In genomic region chr4:70243561-70244120, GRCm38 (mm10) we compare ENCODE assay signal across 21 mouse cellular contexts.
DNase-seq lines count a peak whose midpoint lies in the region; ATAC-seq and TF ChIP-seq lines count a peak whose summit lies in the region.
"Had no signal": no experiment of that assay in that cellular context is flagged by ENCODE, and none has a peak within 500 bp of the region (broad histone marks: within the 10 kb centered on the region; RNA-seq: fewer than 3 reads in every experiment).

No protein-coding gene starts in this region.

- H3K4me1 ChIP-seq in heart, embryonic 12.5 days (replicated peaks), result peaks cover 20% of the 10 kb centered on the region
- H3K4me1 ChIP-seq in heart, adult 2 months (ENCODE audit: control insufficient read depth, insufficient read depth, low read length), result no peaks in the 10 kb centered on the region
- H3K4me1 ChIP-seq: embryonic facial prominence, embryonic 12.5 days; forebrain, embryonic 13.5 days; hindbrain, embryonic 12.5 days had no signal

- peak overlapping the region; percentile 16; the same call in 1 of the 2 replicates for H3K27ac ChIP-seq in heart, embryonic 12.5 days (ENCODE audit: poor library complexity, severe bottlenecking)
- H3K27ac ChIP-seq in heart, adult 2 months, result no peak overlapping the region
- H3K27ac ChIP-seq: embryonic facial prominence, embryonic 12.5 days; forebrain, embryonic 13.5 days; gastrocnemius, adult 2 months; hindbrain, embryonic 12.5 days had no signal

- H3K4me3 ChIP-seq in heart, embryonic 12.5 days, result no peak overlapping the region
- H3K4me3 ChIP-seq in heart, adult 2 months, result no peak overlapping the region
- H3K4me3 ChIP-seq: embryonic facial prominence, embryonic 12.5 days; forebrain, embryonic 13.5 days; gastrocnemius, adult 2 months; hindbrain, embryonic 12.5 days had no signal

- H3K9ac ChIP-seq in heart, embryonic 12.5 days, result no peak overlapping the region
- H3K9ac ChIP-seq in heart, adult 2 months (ENCODE audit: low read depth, low read length), result no peak overlapping the region
- H3K9ac ChIP-seq: embryonic facial prominence, embryonic 12.5 days; forebrain, embryonic 13.5 days; hindbrain, embryonic 12.5 days had no signal

- H3K9me3 ChIP-seq in heart, embryonic 12.5 days (replicated peaks), result no peaks in the 10 kb centered on the region
- H3K9me3 ChIP-seq: embryonic facial prominence, embryonic 12.5 days; forebrain, embryonic 13.5 days; hindbrain, embryonic 12.5 days had no signal

- H3K27me3 ChIP-seq in heart, embryonic 12.5 days (replicated peaks), result no peaks in the 10 kb centered on the region
- H3K27me3 ChIP-seq in heart, adult 2 months (ENCODE audit: control insufficient read depth, insufficient read depth, low read length), result no peaks in the 10 kb centered on the region
- H3K27me3 ChIP-seq: embryonic facial prominence, embryonic 12.5 days; forebrain, embryonic 13.5 days; hindbrain, embryonic 12.5 days had no signal

- TF ChIP-seq CTCF in heart, adult 2 months (IDR thresholded peaks at IDR 0.05), result no peak

- TF ChIP-seq POLR2A in heart, adult 2 months (IDR thresholded peaks at IDR 0.05; ENCODE audit: insufficient read depth, low read depth, low read length), result no peak

- ATAC-seq in heart, embryonic 12.5 days (ENCODE audit: insufficient number of reproducible peaks, low FRiP score), result no peak
- ATAC-seq: forebrain, embryonic 13.5 days; hindbrain, embryonic 16.5 days; inflammation-experienced regulatory T-cells, adult 6 months; intestine, postnatal 0 days had no signal

- DNase-seq in adrenal gland, postnatal 14 days, result peak; percentile 47
- no peak for DNase-seq in adrenal gland, postnatal 10 days
- DNase-seq in heart, adult 2 months, result no peak
- DNase-seq in Muller cell, postnatal 12 days (ENCODE audit: inconsistent ontology term), result peak; percentile 77
- peak; percentile 23 for DNase-seq in R1 (ENCODE audit: low read depth, low spot score)
- DNase-seq: cerebellum, adult 11 months; cerebellum, adult 8-10 months; cerebellum, postnatal 14 days; embryo, embryonic 11 days; gastrocnemius, adult 2 months; gastrocnemius, postnatal 25 days; heart, postnatal 4 days; kidney, adult 8-10 months had no signal

- H3K4me2 ChIP-seq in heart, embryonic 12.5 days, result no peak overlapping the region
- H3K4me2 ChIP-seq: embryonic facial prominence, embryonic 12.5 days; forebrain, embryonic 13.5 days; heart, embryonic 11.5 days; hindbrain, embryonic 12.5 days had no signal

- no peaks in the 10 kb centered on the region for H3K79me2 ChIP-seq in heart, adult 2 months (replicated peaks; ENCODE audit: control insufficient read depth, insufficient read depth, low read length)

- peaks cover 70% of the 10 kb centered on the region for H3K36me3 ChIP-seq in heart, embryonic 12.5 days
- no peaks in the 10 kb centered on the region for H3K36me3 ChIP-seq in heart, adult 2 months (ENCODE audit: control insufficient read depth, insufficient read depth, low read length)

- no peak for TF ChIP-seq EP300 in heart, adult 2 months (IDR thresholded peaks at IDR 0.05; ENCODE audit: insufficient read depth, low read depth, low read length)

- intact Hi-C loops in heart, adult 2 months (cut with DNase I), result no loop called here

- WGBS in heart, embryonic 12.5 days, result 50% methylated on average over 3 of the region's 3 CpGs
- 70% methylated on average over 3 of the region's 3 CpGs for WGBS in heart, adult 2 months

Comparison
In these comparisons a context has a peak if more than half of its experiments do, and no peak if none do; other contexts are left out.
1. DNase-seq: peak in adrenal gland, postnatal 14 days (single experiment), Muller cell, postnatal 12 days (single experiment) and R1 (single experiment); none in adrenal gland, postnatal 10 days (single experiment) and heart, adult 2 months (0 of 2).